Mouse (Mus musculus): ENCODE data around the gene Myh2.

- no peak for TF ChIP-seq CTCF (IDR thresholded peaks at IDR 0.05; ENCODE audit: low read depth, low read length)
- no peak for TF ChIP-seq POLR2A (IDR thresholded peaks at IDR 0.05; ENCODE audit: extremely low read depth, insufficient read depth, low read length)
Observed at GRCm38 (mm10) chr11:67164851-67165250, 6.0 kb upstream of the Myh2 start.
